Mouse (Mus musculus): ENCODE measurements around the gene Gm49601. TPM values are rescaled to one million over a fixed set of nuclear protein-coding genes. Genes with fewer than 3 reads are reported as not detected.

The Gm49601 gene
- polyA plus RNA-seq, 1 experiment from 2014 or later = 1.1 TPM

DNA sequence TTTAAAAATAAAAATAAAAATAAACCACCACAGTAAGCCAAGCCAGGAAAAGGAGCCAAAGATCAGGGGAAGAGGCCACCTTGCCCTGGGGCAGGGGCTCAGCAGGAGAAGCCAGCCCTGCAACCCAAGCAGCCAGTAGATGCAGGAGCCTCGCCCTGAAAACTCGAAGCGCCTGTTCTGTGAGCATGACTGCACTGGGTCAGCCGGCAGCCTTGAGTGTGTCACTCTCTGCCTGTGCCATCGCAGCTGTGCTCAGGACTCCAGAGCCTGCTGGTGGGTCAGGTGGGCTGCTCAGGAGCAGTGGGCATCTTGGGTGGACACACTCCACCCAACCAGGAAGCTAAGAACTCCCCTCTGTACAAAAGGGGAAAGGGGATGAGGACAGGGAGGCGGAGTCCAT is 19.1 kb upstream of the Gm49601 start:
- ATAC-seq (replicated peaks; ENCODE audit: insufficient number of reproducible peaks, low FRiP score, low TSS enrichment, low read depth) = no peak
- Histone ChIP-seq H3K9ac (replicated peaks; ENCODE audit: low read length) (no peak overlapping the region), H3K4me3 (ENCODE audit: low read depth, low read length) (no peak overlapping the region), H3K9me3 (replicated peaks; ENCODE audit: control insufficient read depth, low read length) (no peaks in the 10 kb centered on the region), H3K27me3 (ENCODE audit: control insufficient read depth, insufficient read depth, low read length) (no peaks in the 10 kb centered on the region), H3K27ac (replicated peaks; ENCODE audit: low read depth, low read length) (no peak overlapping the region), H3K36me3 (replicated peaks; ENCODE audit: control insufficient read depth, insufficient read depth, low read depth, low read length) (no peaks in the 10 kb centered on the region), H3K4me1 (ENCODE audit: control insufficient read depth, insufficient read depth, low read length) (no peaks in the 10 kb centered on the region), H3K4me2 (ENCODE audit: low read depth, low read length) (no peak overlapping the region)
- WGBS = 55% methylated on average over 6 of the region's 6 CpGs
- DNase-seq (ENCODE audit: low spot score) = no peak

DNA sequence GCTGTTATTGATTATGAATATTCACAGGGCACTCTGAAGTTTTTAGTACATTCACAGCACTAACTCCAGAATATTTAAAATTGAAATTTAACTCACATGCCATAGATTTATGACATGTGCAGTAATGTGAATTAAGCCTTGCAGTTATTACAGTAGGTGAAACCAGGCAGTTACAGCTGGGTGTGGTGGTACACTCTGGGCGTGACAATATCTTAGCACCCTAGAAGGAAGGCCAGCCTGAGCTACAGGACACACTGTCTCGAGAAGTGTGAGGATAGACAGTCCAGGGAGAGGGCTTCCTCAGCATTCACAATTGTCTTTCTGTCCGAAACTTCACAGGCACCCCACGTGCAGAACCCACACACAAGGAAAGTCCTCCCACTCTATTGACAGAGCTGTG is 18.3 kb upstream of the Gm49601 start:
- ATAC-seq (replicated peaks; ENCODE audit: insufficient number of reproducible peaks, low FRiP score, low TSS enrichment, low read depth) = no peak

DNA sequence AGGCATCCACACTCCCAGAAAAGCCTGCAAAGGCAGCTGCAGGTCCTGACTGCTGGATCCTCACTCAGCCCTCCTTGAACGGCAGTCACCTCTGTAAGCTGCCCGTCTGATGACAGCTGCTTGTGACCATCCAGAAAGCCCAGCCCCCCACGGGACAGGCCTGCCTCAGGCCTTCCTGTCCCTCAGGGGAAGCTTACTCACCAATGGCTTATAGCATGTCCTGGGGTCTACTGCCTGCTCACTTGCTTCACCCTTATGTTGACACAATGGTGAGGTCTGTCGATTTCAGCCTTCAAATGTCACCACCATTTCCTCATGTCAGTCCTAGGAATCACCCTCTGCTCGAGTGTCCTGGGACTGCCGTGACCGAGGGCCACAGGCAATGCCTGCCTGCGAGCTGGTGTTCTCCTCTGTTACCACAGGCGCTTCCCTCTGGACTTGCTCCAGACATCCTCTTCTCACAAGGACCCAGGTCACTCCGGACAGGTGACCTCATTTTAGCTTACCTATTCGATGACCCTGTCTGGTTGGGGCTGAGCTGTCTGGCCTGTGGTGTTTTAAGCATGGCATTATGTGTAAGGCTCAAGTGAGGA is 17.3 kb upstream of the Gm49601 start:
- 63% methylated on average over 11 of the region's 11 CpGs for WGBS
- no peak overlapping the region for H3K4me2 ChIP-seq (ENCODE audit: low read depth, low read length)
- H3K27ac ChIP-seq (replicated peaks; ENCODE audit: low read depth, low read length) = no peak overlapping the region
- no peak overlapping the region for H3K9ac ChIP-seq (replicated peaks; ENCODE audit: low read length)
- H3K4me3 ChIP-seq (ENCODE audit: low read depth, low read length) = no peak overlapping the region
- DNase-seq (ENCODE audit: low spot score) = no peak
- no peak for ATAC-seq (replicated peaks; ENCODE audit: insufficient number of reproducible peaks, low FRiP score, low TSS enrichment, low read depth)
- H3K36me3 ChIP-seq (replicated peaks; ENCODE audit: control insufficient read depth, insufficient read depth, low read depth, low read length) = no peaks in the 10 kb centered on the region
- H3K9me3 ChIP-seq (replicated peaks; ENCODE audit: control insufficient read depth, low read length) = no peaks in the 10 kb centered on the region
- H3K4me1 ChIP-seq (ENCODE audit: control insufficient read depth, insufficient read depth, low read length) = no peaks in the 10 kb centered on the region
- H3K27me3 ChIP-seq (ENCODE audit: control insufficient read depth, insufficient read depth, low read length) = no peaks in the 10 kb centered on the region

More for the DNA sequence above, 18.3 kb upstream of the Gm49601 start:
- Histone ChIP-seq H3K9me3 (replicated peaks; ENCODE audit: control insufficient read depth, low read length) (no peaks in the 10 kb centered on the region), H3K4me2 (ENCODE audit: low read depth, low read length) (no peak overlapping the region), H3K36me3 (replicated peaks; ENCODE audit: control insufficient read depth, insufficient read depth, low read depth, low read length) (no peaks in the 10 kb centered on the region), H3K4me1 (ENCODE audit: control insufficient read depth, insufficient read depth, low read length) (no peaks in the 10 kb centered on the region), H3K9ac (replicated peaks; ENCODE audit: low read length) (no peak overlapping the region), H3K27me3 (ENCODE audit: control insufficient read depth, insufficient read depth, low read length) (no peaks in the 10 kb centered on the region), H3K27ac (replicated peaks; ENCODE audit: low read depth, low read length) (no peak overlapping the region), H3K4me3 (ENCODE audit: low read depth, low read length) (no peak overlapping the region)
- no peak for DNase-seq (ENCODE audit: low spot score)
- 75% methylated on average over 4 of the region's 4 CpGs for WGBS

DNA sequence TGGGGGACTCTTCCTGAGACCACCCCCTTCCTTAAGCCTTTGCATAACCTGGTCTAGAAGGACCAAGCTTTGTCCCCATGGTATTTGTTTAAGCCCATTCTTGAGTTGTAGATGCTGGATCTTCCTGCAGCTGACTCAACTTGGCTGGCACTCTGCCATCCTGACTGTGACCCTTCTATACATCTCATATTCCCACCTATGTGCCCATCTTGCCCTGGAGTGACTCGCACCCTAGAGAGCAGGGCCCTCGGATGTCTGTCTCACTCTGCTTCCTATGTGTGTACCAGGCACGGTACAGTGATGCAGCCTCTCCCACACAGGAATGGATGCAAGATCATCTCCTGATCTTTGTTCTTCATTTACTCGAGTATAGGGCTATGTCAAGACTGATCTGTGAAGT is 16.7 kb upstream of the Gm49601 start:
- Histone ChIP-seq H3K9ac (replicated peaks; ENCODE audit: low read length) (no peak overlapping the region), H3K4me1 (ENCODE audit: control insufficient read depth, insufficient read depth, low read length) (no peaks in the 10 kb centered on the region), H3K4me2 (ENCODE audit: low read depth, low read length) (no peak overlapping the region), H3K27me3 (ENCODE audit: control insufficient read depth, insufficient read depth, low read length) (no peaks in the 10 kb centered on the region), H3K27ac (replicated peaks; ENCODE audit: low read depth, low read length) (no peak overlapping the region), H3K36me3 (replicated peaks; ENCODE audit: control insufficient read depth, insufficient read depth, low read depth, low read length) (no peaks in the 10 kb centered on the region), H3K9me3 (replicated peaks; ENCODE audit: control insufficient read depth, low read length) (no peaks in the 10 kb centered on the region), H3K4me3 (ENCODE audit: low read depth, low read length) (no peak overlapping the region)
- DNase-seq (ENCODE audit: low spot score) (no peak), ATAC-seq (replicated peaks; ENCODE audit: insufficient number of reproducible peaks, low FRiP score, low TSS enrichment, low read depth) (no peak)
- WGBS = 82% methylated on average over 4 of the region's 4 CpGs

DNA sequence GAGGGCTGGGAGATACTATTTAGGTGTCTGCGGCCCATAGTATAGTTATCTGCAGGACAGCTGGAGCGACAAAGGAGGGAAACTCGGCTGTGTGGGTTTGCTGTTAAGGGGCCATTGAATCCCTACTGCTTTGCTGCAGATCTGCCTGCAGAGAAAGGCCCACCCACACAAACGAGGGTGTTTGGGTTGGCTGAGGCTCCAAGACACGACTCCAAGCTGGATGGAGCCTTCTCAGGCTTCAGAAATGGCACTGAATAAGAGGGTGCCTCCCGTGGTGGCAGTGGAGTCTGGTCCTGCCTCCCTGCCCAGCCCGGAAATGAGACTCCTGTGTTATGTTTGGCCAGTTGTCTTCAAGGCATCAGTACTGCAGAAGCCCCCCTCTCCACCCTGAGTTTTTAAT is 16.1 kb upstream of the Gm49601 start:
- WGBS = 58% methylated on average over 7 of the region's 7 CpGs
- H3K4me1 ChIP-seq (ENCODE audit: control insufficient read depth, insufficient read depth, low read length) = no peaks in the 10 kb centered on the region
- no peaks in the 10 kb centered on the region for H3K36me3 ChIP-seq (replicated peaks; ENCODE audit: control insufficient read depth, insufficient read depth, low read depth, low read length)
- no peak overlapping the region for H3K27ac ChIP-seq (replicated peaks; ENCODE audit: low read depth, low read length)
- DNase-seq (ENCODE audit: low spot score) = no peak
- H3K4me2 ChIP-seq (ENCODE audit: low read depth, low read length) = no peak overlapping the region
- no peak overlapping the region for H3K4me3 ChIP-seq (ENCODE audit: low read depth, low read length)
- H3K9me3 ChIP-seq (replicated peaks; ENCODE audit: control insufficient read depth, low read length) = no peaks in the 10 kb centered on the region
- no peaks in the 10 kb centered on the region for H3K27me3 ChIP-seq (ENCODE audit: control insufficient read depth, insufficient read depth, low read length)
- ATAC-seq (replicated peaks; ENCODE audit: insufficient number of reproducible peaks, low FRiP score, low TSS enrichment, low read depth) = no peak
- no peak overlapping the region for H3K9ac ChIP-seq (replicated peaks; ENCODE audit: low read length)

DNA sequence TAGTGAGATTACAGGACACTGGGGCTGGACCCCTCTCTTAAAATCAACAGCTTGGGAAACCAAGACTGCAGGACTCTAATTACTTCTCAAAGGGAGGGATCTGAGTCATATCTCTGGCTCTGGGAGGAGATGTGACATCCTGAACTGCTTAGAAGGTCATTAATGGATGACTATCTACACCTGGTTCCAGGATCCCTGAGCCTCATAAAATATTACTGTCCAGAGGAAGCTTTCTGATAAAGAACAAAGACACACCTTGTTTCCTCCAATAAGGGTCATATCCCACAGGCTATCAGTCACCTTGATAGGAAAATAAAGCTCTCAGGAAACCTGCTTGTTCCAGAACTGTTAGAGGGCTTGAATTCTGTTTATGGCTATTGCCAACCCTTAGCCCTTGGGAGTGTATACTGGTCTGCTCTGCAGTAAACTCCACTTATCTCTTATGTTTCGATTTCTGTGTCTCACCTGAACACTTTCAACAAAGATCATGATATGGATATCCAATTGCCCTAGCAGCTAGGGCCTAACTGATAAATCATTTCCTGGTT is 13.2 kb upstream of the Gm49601 start:
- Histone ChIP-seq H3K4me3 (ENCODE audit: low read depth, low read length) (no peak overlapping the region), H3K4me1 (ENCODE audit: control insufficient read depth, insufficient read depth, low read length) (no peaks in the 10 kb centered on the region), H3K9ac (replicated peaks; ENCODE audit: low read length) (no peak overlapping the region), H3K9me3 (replicated peaks; ENCODE audit: control insufficient read depth, low read length) (no peaks in the 10 kb centered on the region), H3K27ac (replicated peaks; ENCODE audit: low read depth, low read length) (no peak overlapping the region), H3K36me3 (replicated peaks; ENCODE audit: control insufficient read depth, insufficient read depth, low read depth, low read length) (no peaks in the 10 kb centered on the region), H3K4me2 (ENCODE audit: low read depth, low read length) (no peak overlapping the region), H3K27me3 (ENCODE audit: control insufficient read depth, insufficient read depth, low read length) (no peaks in the 10 kb centered on the region)
- 74% methylated on average over 1 of the region's 1 CpGs for WGBS
- ATAC-seq (replicated peaks; ENCODE audit: insufficient number of reproducible peaks, low FRiP score, low TSS enrichment, low read depth) (no peak), DNase-seq (ENCODE audit: low spot score) (no peak)

DNA sequence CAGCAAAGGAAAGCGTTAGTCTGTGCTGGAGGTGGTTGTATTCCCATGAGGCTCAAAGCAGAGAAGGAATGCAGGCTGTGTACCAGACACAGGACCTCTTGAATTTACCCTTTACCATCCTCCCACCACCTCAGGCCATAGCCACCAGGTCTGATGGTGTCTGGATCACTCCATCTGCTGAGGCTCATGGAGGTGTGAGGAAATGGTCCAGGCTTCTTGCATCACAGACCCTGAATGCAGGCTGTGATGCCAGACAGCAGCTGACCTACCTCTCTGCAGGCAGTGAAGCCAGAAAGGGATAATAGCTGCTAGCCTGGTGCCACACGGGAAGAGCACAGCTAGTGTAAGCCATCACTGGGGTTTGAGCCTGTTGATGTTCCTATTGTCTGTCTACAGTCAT is 12.2 kb upstream of the Gm49601 start:
- H3K27me3 ChIP-seq (ENCODE audit: control insufficient read depth, insufficient read depth, low read length) = no peaks in the 10 kb centered on the region
- WGBS = 47% methylated on average over 2 of the region's 2 CpGs
- no peak for DNase-seq (ENCODE audit: low spot score)

DNA sequence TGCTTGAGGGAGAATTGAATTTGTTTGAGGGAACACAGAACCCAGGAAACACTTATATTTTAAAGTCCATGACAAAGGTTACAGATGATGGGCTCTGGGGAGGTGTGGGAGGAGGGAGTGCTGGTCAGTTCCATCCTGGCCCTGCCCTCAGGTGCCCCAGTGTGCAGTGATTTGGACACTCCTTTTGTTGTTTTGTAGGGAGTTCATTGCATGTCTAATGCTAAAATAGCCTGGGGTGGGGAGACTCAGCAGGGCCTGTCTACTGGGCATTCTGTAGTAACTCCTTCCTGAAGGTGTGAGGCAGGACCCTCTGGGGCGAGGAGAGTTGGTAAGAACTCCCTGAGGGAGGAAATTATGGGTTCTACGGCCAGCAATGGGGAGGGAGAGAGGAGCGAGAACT is 10.6 kb upstream of the Gm49601 start:
- Histone ChIP-seq H3K4me2 (ENCODE audit: low read depth, low read length) (no peak overlapping the region), H3K27ac (replicated peaks; ENCODE audit: low read depth, low read length) (no peak overlapping the region), H3K36me3 (replicated peaks; ENCODE audit: control insufficient read depth, insufficient read depth, low read depth, low read length) (no peaks in the 10 kb centered on the region), H3K4me1 (ENCODE audit: control insufficient read depth, insufficient read depth, low read length) (no peaks in the 10 kb centered on the region), H3K9ac (replicated peaks; ENCODE audit: low read length) (no peak overlapping the region), H3K4me3 (ENCODE audit: low read depth, low read length) (no peak overlapping the region), H3K9me3 (replicated peaks; ENCODE audit: control insufficient read depth, low read length) (no peaks in the 10 kb centered on the region), H3K27me3 (ENCODE audit: control insufficient read depth, insufficient read depth, low read length) (no peaks in the 10 kb centered on the region)
- WGBS = 48% methylated on average over 3 of the region's 3 CpGs
- no peak for ATAC-seq (replicated peaks; ENCODE audit: insufficient number of reproducible peaks, low FRiP score, low TSS enrichment, low read depth)
- DNase-seq (ENCODE audit: low spot score) = no peak

More for the DNA sequence above, 12.2 kb upstream of the Gm49601 start:
- no peak for ATAC-seq (replicated peaks; ENCODE audit: insufficient number of reproducible peaks, low FRiP score, low TSS enrichment, low read depth)
- H3K4me1 ChIP-seq (ENCODE audit: control insufficient read depth, insufficient read depth, low read length) = no peaks in the 10 kb centered on the region
- no peak overlapping the region for H3K4me3 ChIP-seq (ENCODE audit: low read depth, low read length)
- no peak overlapping the region for H3K27ac ChIP-seq (replicated peaks; ENCODE audit: low read depth, low read length)
- no peak overlapping the region for H3K4me2 ChIP-seq (ENCODE audit: low read depth, low read length)
- no peaks in the 10 kb centered on the region for H3K36me3 ChIP-seq (replicated peaks; ENCODE audit: control insufficient read depth, insufficient read depth, low read depth, low read length)
- no peak overlapping the region for H3K9ac ChIP-seq (replicated peaks; ENCODE audit: low read length)
- no peaks in the 10 kb centered on the region for H3K9me3 ChIP-seq (replicated peaks; ENCODE audit: control insufficient read depth, low read length)

Measured in embryonic facial prominence, embryonic 11.5 days (tissue).